12 mouse cellular contexts compared by ENCODE assay signal in the genomic region with DNA sequence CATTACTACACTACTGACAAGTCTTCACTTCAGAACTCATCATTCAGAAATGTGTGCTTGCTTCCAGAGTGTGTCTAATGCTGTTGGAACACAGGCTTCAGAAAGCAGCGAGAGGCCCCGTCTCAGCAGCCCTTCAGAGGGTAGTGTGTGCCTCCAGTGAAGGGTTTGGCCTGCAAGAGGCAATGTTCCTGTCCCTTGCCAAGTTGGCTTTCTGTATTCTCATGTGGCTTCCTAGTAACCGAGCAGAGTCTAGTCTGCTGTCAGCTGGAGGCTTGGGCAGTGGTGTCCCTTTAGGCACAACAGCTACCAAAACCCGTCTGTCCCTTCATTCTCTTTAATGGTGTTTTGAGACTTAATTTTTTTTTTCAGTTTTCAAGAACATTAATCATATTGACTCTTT.
DNase-seq lines count a peak whose midpoint lies in the region; ATAC-seq and TF ChIP-seq lines count a peak whose summit lies in the region.
"Had no signal": no experiment of that assay in that cellular context is flagged by ENCODE, and none has a peak within 500 bp of the region (broad histone marks: within the 10 kb centered on the region; RNA-seq: fewer than 3 reads in every experiment).

No protein-coding gene starts in this region.

- intact Hi-C loops in heart, postnatal 10 days (cut with DNase I), result no loop called here

- no peaks in the 10 kb centered on the region for H3K27me3 ChIP-seq in forebrain, postnatal 0 days (ENCODE audit: insufficient read depth, low read length)
- no peaks in the 10 kb centered on the region for H3K27me3 ChIP-seq in forebrain, embryonic 16.5 days (replicated peaks; ENCODE audit: control insufficient read depth, insufficient read depth, low read length)
- H3K27me3 ChIP-seq in lung, embryonic 14.5 days (ENCODE audit: insufficient read depth, low read length), result no peaks in the 10 kb centered on the region

- DNase-seq in forebrain, postnatal 0 days, result peak; percentile 26
- peak; percentile 5 for DNase-seq in lung, embryonic 14.5 days
- no peak for DNase-seq in lung, adult 2 months
- peak; percentile 48 to 57 for DNase-seq in cerebellum, postnatal 14 days
- DNase-seq in heart, postnatal 10 days, result peak; percentile 77 to 80
- DNase-seq in thymus, postnatal 36 days, result no peak
- DNase-seq: right cerebral cortex, postnatal 14 days; thymus, postnatal 14 days had no signal

- no peak overlapping the region for H3K9ac ChIP-seq in forebrain, postnatal 0 days
- H3K9ac ChIP-seq in forebrain, embryonic 16.5 days (replicated peaks; ENCODE audit: low read depth, low read length), result no peak overlapping the region
- H3K9ac ChIP-seq in lung, embryonic 14.5 days, result no peak overlapping the region

- H3K27ac ChIP-seq in forebrain, postnatal 0 days (ENCODE audit: low read depth, low read length), result no peak overlapping the region
- no peak overlapping the region for H3K27ac ChIP-seq in forebrain, embryonic 16.5 days (ENCODE audit: low read length)
- H3K27ac ChIP-seq in lung, embryonic 14.5 days (ENCODE audit: low read depth), result no peak overlapping the region
- H3K27ac ChIP-seq: kidney, postnatal 0 days; limb, embryonic 10.5 days had no signal

- H3K4me2 ChIP-seq in forebrain, postnatal 0 days (ENCODE audit: low read depth), result no peak overlapping the region
- H3K4me2 ChIP-seq in forebrain, embryonic 16.5 days (ENCODE audit: low read length), result no peak overlapping the region
- no peak overlapping the region for H3K4me2 ChIP-seq in lung, embryonic 14.5 days

- ATAC-seq in forebrain, postnatal 0 days, result peak; percentile 54
- ATAC-seq in forebrain, embryonic 16.5 days, result no peak
- no peak; the same call in 1 of the 2 replicates for ATAC-seq in lung, embryonic 14.5 days (ENCODE audit: insufficient read depth)
- ATAC-seq in megakaryocyte-erythroid progenitor cell, adult 5-6 weeks (replicated peaks; ENCODE audit: low FRiP score, low TSS enrichment, poor library complexity, severe bottlenecking), result no peak

- no peaks in the 10 kb centered on the region for H3K9me3 ChIP-seq in forebrain, postnatal 0 days (ENCODE audit: low read length)
- H3K9me3 ChIP-seq in forebrain, embryonic 16.5 days (ENCODE audit: control insufficient read depth, low read length), result no peaks in the 10 kb centered on the region
- no peaks in the 10 kb centered on the region for H3K9me3 ChIP-seq in lung, embryonic 14.5 days (ENCODE audit: low read depth, low read length)
- H3K9me3 ChIP-seq: limb, embryonic 10.5 days had no signal

- H3K4me1 ChIP-seq in forebrain, postnatal 0 days (ENCODE audit: insufficient read depth), result 0 out of 2 replicates have a peak, but pooled peaks cover 4% of the 10 kb centered on the region
- H3K4me1 ChIP-seq in forebrain, embryonic 16.5 days (replicated peaks; ENCODE audit: control insufficient read depth, insufficient read depth, low read length), result no peaks in the 10 kb centered on the region
- no peaks in the 10 kb centered on the region for H3K4me1 ChIP-seq in lung, embryonic 14.5 days (ENCODE audit: insufficient read depth)
- no peaks in the 10 kb centered on the region for H3K4me1 ChIP-seq in lung, adult 2 months (ENCODE audit: control insufficient read depth, insufficient read depth, low read length)
- H3K4me1 ChIP-seq: limb, embryonic 10.5 days had no signal

- H3K4me3 ChIP-seq in forebrain, postnatal 0 days (ENCODE audit: low read depth, low read length), result no peak overlapping the region
- H3K4me3 ChIP-seq in forebrain, embryonic 16.5 days (replicated peaks; ENCODE audit: low read length), result no peak overlapping the region
- no peak overlapping the region for H3K4me3 ChIP-seq in lung, embryonic 14.5 days (ENCODE audit: low read depth, low read length)
- H3K4me3 ChIP-seq in lung, adult 2 months (replicated peaks; ENCODE audit: extremely low read depth, low read depth, low read length), result no peak overlapping the region
- H3K4me3 ChIP-seq: limb, embryonic 10.5 days had no signal

- no peaks in the 10 kb centered on the region for H3K36me3 ChIP-seq in forebrain, postnatal 0 days (ENCODE audit: insufficient read depth)
- H3K36me3 ChIP-seq in forebrain, embryonic 16.5 days (ENCODE audit: control insufficient read depth, insufficient read depth), result no peaks in the 10 kb centered on the region
- H3K36me3 ChIP-seq in lung, embryonic 14.5 days (ENCODE audit: insufficient read depth), result no peaks in the 10 kb centered on the region
- H3K36me3 ChIP-seq: limb, embryonic 10.5 days had no signal

- 61% methylated on average over 4 of the region's 4 CpGs for WGBS in forebrain, postnatal 0 days
- 80% methylated on average over 4 of the region's 4 CpGs for WGBS in forebrain, embryonic 16.5 days
- 44% methylated on average over 4 of the region's 4 CpGs for WGBS in lung, embryonic 14.5 days
- WGBS in lung, adult 2 months, result 71% methylated on average over 4 of the region's 4 CpGs

- TF ChIP-seq POLR2A in lung, adult 2 months (IDR thresholded peaks at IDR 0.05; ENCODE audit: borderline replicate concordance, extremely low read depth, low read depth, low read length), result no peak

- no peak for TF ChIP-seq CTCF in forebrain, postnatal 0 days (IDR thresholded peaks at IDR 0.05; ENCODE audit: low read depth)
- TF ChIP-seq CTCF in lung, embryonic 14.5 days (IDR thresholded peaks at IDR 0.05; ENCODE audit: low read depth), result no peak
- TF ChIP-seq CTCF in lung, adult 2 months (IDR thresholded peaks at IDR 0.05; ENCODE audit: insufficient read depth, low read length), result no peak

Comparison
In these comparisons a context has a peak if more than half of its experiments do, and no peak if none do; other contexts are left out.
1. DNase-seq: peak in forebrain, postnatal 0 days (single experiment), lung, embryonic 14.5 days (single experiment), cerebellum, postnatal 14 days (2 of 2) and heart, postnatal 10 days (2 of 2); none in lung, adult 2 months (single experiment) and thymus, postnatal 36 days (0 of 2).